Mouse (Mus musculus): ENCODE results near the gene Sf3b6. TPM values are rescaled to one million over a fixed set of nuclear protein-coding genes. Genes with fewer than 3 reads are reported as not detected.

Gene Sf3b6
- polyA plus RNA-seq, 1 experiment: 137 TPM

DNA sequence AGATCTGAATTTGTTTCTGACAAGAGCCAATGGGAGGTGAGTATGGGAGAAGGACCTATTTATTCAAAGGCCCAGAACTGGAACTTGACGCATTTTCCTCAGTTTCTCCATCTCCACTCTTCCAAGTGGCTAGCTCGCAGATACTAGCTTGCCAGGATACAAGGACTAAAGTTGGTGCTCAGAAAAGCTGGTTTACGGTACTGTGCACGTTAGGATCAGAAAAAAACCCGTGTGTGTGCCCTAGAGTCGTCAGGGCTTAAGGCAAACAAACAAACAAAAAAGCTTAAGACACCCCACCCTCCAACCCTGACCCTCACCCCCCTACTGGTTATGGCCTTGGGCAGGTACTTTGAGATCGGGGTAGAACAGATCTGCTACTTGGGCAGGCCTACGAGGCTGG is 25.1 kb downstream of the Sf3b6 start:
- no peak for TF ChIP-seq CTCF (IDR thresholded peaks at IDR 0.05; ENCODE audit: borderline replicate concordance, insufficient read depth, low read depth, low read length)
- TF ChIP-seq POLR2A (IDR thresholded peaks at IDR 0.05; ENCODE audit: borderline replicate concordance, insufficient read depth, low read length): no peak
- peak in 1 of 2 experiments; percentile 25 for DNase-seq
- H3K4me3 ChIP-seq (replicated peaks; ENCODE audit: insufficient read depth, low read depth, low read length): no peak overlapping the region
- no peak overlapping the region for H3K27ac ChIP-seq (ENCODE audit: insufficient read depth, low read length)
- H3K27me3 ChIP-seq (ENCODE audit: control insufficient read depth, insufficient read depth, low read length): no peaks in the 10 kb centered on the region
- WGBS: 93% methylated on average over 8 of the region's 8 CpGs
- peaks cover 1% of the 10 kb centered on the region; the same call in 1 of the 2 replicates for H3K4me1 ChIP-seq (ENCODE audit: control insufficient read depth, insufficient read depth, low read length)

DNA sequence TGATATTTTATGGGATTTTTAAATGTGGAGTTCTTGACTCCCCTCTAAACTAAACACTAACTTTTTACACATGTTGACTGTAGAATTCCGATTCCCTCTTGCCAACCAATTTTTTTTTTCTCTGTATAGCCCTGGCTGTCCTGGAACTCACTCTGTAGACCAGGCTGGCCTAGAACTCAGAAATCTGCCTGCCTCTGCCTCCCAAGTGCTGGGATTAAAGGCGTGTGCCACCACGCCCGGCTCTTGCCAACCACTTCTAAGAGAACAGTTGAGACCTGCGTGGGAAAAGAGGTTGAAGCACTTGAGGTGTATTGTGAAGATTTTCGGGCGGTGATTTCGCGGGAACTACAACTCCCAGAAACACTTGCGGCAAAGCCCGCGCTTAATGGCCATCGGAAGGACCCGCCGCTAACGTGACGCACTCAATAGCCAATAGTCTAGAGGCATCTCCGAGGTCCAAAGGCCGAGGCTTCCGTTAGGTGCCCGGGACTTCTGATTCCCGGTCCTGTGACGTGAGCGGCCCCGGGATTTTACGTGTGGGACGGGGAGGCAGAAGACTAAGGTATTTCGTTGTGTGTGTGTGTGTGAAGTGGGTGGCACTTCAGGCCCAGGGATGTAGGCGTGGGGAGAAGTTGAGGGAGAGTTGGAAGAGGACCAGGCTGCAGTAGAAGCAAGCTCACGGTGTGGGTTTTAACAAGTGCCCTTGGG is 25.7 kb downstream of the Sf3b6 start, which contains the start of gene Wdcp:
TSS of gene Wdcp (plus strand) at position 414 of the 708 bp plus-strand sequence.
- peak; percentile 92 to 95 for DNase-seq
- TF ChIP-seq POLR2A (IDR thresholded peaks at IDR 0.05; ENCODE audit: borderline replicate concordance, insufficient read depth, low read length) (peak; percentile 62; the same call in 1 of the 2 replicates), CTCF (IDR thresholded peaks at IDR 0.05; ENCODE audit: borderline replicate concordance, insufficient read depth, low read depth, low read length) (no peak)
- Histone ChIP-seq H3K4me1 (ENCODE audit: control insufficient read depth, insufficient read depth, low read length) (peaks cover 2% of the 10 kb centered on the region; the same call in 1 of the 2 replicates), H3K27me3 (ENCODE audit: control insufficient read depth, insufficient read depth, low read length) (no peaks in the 10 kb centered on the region), H3K27ac (ENCODE audit: insufficient read depth, low read length) (no peak within 1 kb of the TSS), H3K4me3 (replicated peaks; ENCODE audit: insufficient read depth, low read depth, low read length) (peak within 1 kb of the TSS; percentile 72)
- WGBS: 1% methylated on average over 30 of the region's 30 CpGs

DNA sequence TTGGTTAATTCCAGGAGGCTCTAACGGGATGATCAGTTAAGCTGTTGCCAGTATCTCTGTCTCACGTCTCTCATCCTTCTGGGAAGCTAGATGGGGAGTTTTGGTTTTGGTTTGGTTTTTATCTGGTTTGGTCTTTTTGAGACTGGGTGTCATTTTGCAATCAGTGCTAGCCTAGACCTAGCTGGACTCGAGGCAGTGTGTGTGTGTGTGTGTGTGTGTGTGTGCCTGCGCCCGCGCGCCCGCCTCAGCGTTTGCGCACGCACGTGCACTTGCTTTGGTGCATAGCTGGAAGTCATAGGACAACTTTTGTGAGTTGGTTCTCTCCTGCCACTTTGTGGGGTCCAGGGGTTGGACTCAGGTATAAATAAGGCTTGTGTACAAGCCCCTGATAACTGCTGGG is 26.4 kb downstream of the Sf3b6 start:
- DNase-seq: peak; percentile 34 to 37
- Histone ChIP-seq H3K27me3 (ENCODE audit: control insufficient read depth, insufficient read depth, low read length) (no peaks in the 10 kb centered on the region), H3K27ac (ENCODE audit: insufficient read depth, low read length) (no peak overlapping the region), H3K4me3 (replicated peaks; ENCODE audit: insufficient read depth, low read depth, low read length) (peak overlapping the region; percentile 72), H3K4me1 (ENCODE audit: control insufficient read depth, insufficient read depth, low read length) (peaks cover 2% of the 10 kb centered on the region; the same call in 1 of the 2 replicates)
- WGBS: under 1% methylated on average over 12 of the region's 12 CpGs
- no peak for TF ChIP-seq CTCF (IDR thresholded peaks at IDR 0.05; ENCODE audit: borderline replicate concordance, insufficient read depth, low read depth, low read length)
- TF ChIP-seq POLR2A (IDR thresholded peaks at IDR 0.05; ENCODE audit: borderline replicate concordance, insufficient read depth, low read length): no peak

DNA sequence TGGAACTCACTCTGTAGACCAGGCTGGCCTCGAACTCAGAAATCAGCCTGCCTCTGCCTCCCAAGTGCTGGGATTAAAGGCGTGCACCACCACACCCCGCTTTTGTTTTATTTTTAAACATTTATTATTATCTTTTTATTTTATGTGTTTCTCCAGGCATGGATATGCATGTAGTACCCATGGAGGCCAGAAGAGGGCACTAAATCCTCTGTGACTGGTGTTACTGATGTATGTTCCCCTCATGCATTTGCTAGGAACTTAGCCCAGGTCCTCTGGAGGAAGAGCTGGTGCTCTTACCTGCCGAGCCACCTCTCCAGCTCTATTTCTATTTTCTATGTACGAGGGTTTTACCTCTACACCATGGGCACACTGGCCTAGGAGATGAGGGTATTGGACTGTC is 38.8 kb downstream of the Sf3b6 start:
- Histone ChIP-seq H3K4me3 (replicated peaks; ENCODE audit: insufficient read depth, low read depth, low read length) (no peak overlapping the region), H3K27me3 (ENCODE audit: control insufficient read depth, insufficient read depth, low read length) (no peaks in the 10 kb centered on the region), H3K27ac (ENCODE audit: insufficient read depth, low read length) (no peak overlapping the region), H3K4me1 (ENCODE audit: control insufficient read depth, insufficient read depth, low read length) (0 out of 2 replicates have a peak, but pooled peaks cover 2% of the 10 kb centered on the region)
- no peak for TF ChIP-seq CTCF (IDR thresholded peaks at IDR 0.05; ENCODE audit: borderline replicate concordance, insufficient read depth, low read depth, low read length)
- TF ChIP-seq POLR2A (IDR thresholded peaks at IDR 0.05; ENCODE audit: borderline replicate concordance, insufficient read depth, low read length): no peak
- 99% methylated on average over 5 of the region's 5 CpGs for WGBS
- no peak for DNase-seq

DNA sequence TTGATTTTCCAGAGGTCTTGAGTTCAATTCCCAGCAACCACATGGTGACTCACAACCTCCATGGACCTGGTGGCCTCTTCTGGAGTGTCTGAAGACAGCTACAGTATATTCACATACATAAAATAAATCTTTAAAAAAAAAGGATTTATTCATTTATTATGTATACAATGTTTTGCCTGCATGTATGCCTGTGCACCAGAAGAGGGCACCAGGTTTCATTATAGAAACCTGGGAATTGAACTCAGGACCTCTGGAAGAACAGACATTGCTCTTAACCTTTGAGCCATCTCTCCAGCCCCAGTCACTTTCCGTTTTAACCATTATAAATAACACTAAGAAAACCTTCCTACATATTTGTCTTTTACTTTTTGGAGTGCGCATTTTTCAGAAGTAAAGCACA is 39.5 kb downstream of the Sf3b6 start:
- 95% methylated on average over 2 of the region's 2 CpGs for WGBS
- no peak for TF ChIP-seq POLR2A (IDR thresholded peaks at IDR 0.05; ENCODE audit: borderline replicate concordance, insufficient read depth, low read length)
- TF ChIP-seq CTCF (IDR thresholded peaks at IDR 0.05; ENCODE audit: borderline replicate concordance, insufficient read depth, low read depth, low read length): no peak
- no peak for DNase-seq

DNA sequence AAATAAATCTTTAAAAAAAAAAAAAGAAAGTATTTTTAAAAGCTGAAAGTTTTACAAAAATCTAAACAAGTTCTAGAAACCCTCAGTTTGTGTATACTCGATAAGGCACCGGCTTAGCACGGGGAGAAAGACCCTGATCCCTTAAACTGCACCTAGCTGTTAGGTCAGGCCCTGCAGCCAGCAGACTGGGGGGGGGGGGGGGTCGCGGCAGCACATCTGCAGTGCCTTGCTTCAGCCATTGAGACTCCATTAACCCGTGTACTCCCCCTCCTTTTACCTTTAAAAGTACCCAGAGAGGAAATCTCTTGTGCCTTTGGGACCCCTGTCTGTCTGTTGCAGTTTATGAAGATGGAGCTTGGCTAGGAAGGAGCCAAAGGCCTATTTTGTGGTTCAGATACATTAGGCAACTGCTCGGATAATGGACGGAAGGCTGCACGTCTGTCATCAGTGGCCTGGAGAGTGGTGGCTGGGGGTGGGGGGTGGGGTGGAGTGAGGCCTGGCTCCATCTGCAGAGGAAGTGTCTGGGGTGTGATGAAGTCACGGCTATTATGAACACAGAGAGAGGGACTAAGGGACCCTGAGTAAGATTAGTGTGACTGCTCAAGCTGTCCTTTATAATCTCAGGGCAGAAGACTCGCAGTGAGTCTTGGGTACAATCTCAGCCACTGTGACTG is 42.0 kb downstream of the Sf3b6 start:
- no peak for DNase-seq
- Histone ChIP-seq H3K4me1 (ENCODE audit: control insufficient read depth, insufficient read depth, low read length) (peaks cover 4% of the 10 kb centered on the region; the same call in 1 of the 2 replicates), H3K27me3 (ENCODE audit: control insufficient read depth, insufficient read depth, low read length) (no peaks in the 10 kb centered on the region), H3K27ac (ENCODE audit: insufficient read depth, low read length) (no peak overlapping the region), H3K4me3 (replicated peaks; ENCODE audit: insufficient read depth, low read depth, low read length) (no peak overlapping the region)
- TF ChIP-seq POLR2A (IDR thresholded peaks at IDR 0.05; ENCODE audit: borderline replicate concordance, insufficient read depth, low read length) (no peak), CTCF (IDR thresholded peaks at IDR 0.05; ENCODE audit: borderline replicate concordance, insufficient read depth, low read depth, low read length) (no peak)
- WGBS: 42% methylated on average over 11 of the region's 11 CpGs

More for the DNA sequence above, 39.5 kb downstream of the Sf3b6 start:
- H3K4me1 ChIP-seq (ENCODE audit: control insufficient read depth, insufficient read depth, low read length): 0 out of 2 replicates have a peak, but pooled peaks cover 1% of the 10 kb centered on the region
- H3K27me3 ChIP-seq (ENCODE audit: control insufficient read depth, insufficient read depth, low read length): no peaks in the 10 kb centered on the region
- no peak overlapping the region for H3K27ac ChIP-seq (ENCODE audit: insufficient read depth, low read length)
- no peak overlapping the region for H3K4me3 ChIP-seq (replicated peaks; ENCODE audit: insufficient read depth, low read depth, low read length)

DNA sequence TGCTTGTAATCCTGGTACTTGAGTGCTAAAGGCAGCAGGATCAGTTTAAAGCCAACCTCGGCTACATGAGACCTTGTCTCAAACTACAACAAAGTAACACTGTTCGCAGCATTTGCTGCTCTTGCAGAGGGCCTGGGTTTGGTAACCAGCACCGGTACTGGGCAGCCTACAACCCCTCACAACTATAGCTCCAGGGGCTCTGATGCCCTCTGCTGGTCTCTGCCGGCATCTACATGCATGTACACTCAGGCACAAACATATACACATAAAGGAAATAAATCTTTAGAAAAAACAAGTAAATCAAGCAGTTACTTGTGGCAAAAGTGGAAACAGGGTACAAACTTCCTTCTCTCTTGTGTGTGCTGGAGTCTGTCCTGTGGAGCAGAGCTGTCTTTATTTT is 45.3 kb downstream of the Sf3b6 start:
- no peaks in the 10 kb centered on the region for H3K27me3 ChIP-seq (ENCODE audit: control insufficient read depth, insufficient read depth, low read length)
- 88% methylated on average over 4 of the region's 4 CpGs for WGBS
- DNase-seq: no peak
- H3K27ac ChIP-seq (ENCODE audit: insufficient read depth, low read length): no peak overlapping the region
- no peak overlapping the region for H3K4me3 ChIP-seq (replicated peaks; ENCODE audit: insufficient read depth, low read depth, low read length)
- TF ChIP-seq CTCF (IDR thresholded peaks at IDR 0.05; ENCODE audit: borderline replicate concordance, insufficient read depth, low read depth, low read length): no peak; the same call in 1 of the 2 replicates
- TF ChIP-seq POLR2A (IDR thresholded peaks at IDR 0.05; ENCODE audit: borderline replicate concordance, insufficient read depth, low read length): no peak
- peaks cover 4% of the 10 kb centered on the region; the same call in 1 of the 2 replicates for H3K4me1 ChIP-seq (ENCODE audit: control insufficient read depth, insufficient read depth, low read length)

All from cerebellum, adult 2 months (tissue).